In genomic region chr11:32542687-32543411, GRCm38 (mm10) we compare ENCODE assay signal across 7 mouse cellular contexts. TPM values are rescaled to one million over a fixed set of nuclear protein-coding genes. Genes with fewer than 3 reads are reported as not detected.
DNase-seq lines count a peak whose midpoint lies in the region; ATAC-seq lines count a peak whose summit lies in the region.

No protein-coding gene starts in this region.

- H3K36me3 ChIP-seq in intestine, embryonic 15.5 days, result no peaks in the 10 kb centered on the region
- no peaks in the 10 kb centered on the region for H3K36me3 ChIP-seq in hindbrain, embryonic 14.5 days (replicated peaks; ENCODE audit: control insufficient read depth, insufficient read depth)

- peak; percentile 76 for ATAC-seq in intestine, embryonic 15.5 days
- peak; percentile 86 for ATAC-seq in neutrophil, adult 5-6 weeks (ENCODE audit: extremely low read depth, insufficient number of reproducible peaks, low FRiP score, poor library complexity, severe bottlenecking)
- no peak for ATAC-seq in hindbrain, embryonic 14.5 days (ENCODE audit: low FRiP score)

- no peaks in the 10 kb centered on the region for H3K27me3 ChIP-seq in intestine, embryonic 15.5 days (replicated peaks)
- no peaks in the 10 kb centered on the region for H3K27me3 ChIP-seq in hindbrain, embryonic 14.5 days (ENCODE audit: control insufficient read depth, insufficient read depth, low read length)

- H3K9ac ChIP-seq in intestine, embryonic 15.5 days, result no peak overlapping the region
- H3K9ac ChIP-seq in hindbrain, embryonic 14.5 days, result no peak overlapping the region

- no peak overlapping the region for H3K4me3 ChIP-seq in intestine, embryonic 15.5 days (replicated peaks)
- H3K4me3 ChIP-seq in hindbrain, embryonic 14.5 days (replicated peaks; ENCODE audit: low read length), result no peak overlapping the region

- H3K4me2 ChIP-seq in intestine, embryonic 15.5 days (replicated peaks), result no peak overlapping the region
- no peak overlapping the region for H3K4me2 ChIP-seq in hindbrain, embryonic 14.5 days (replicated peaks)

- H3K9me3 ChIP-seq in intestine, embryonic 15.5 days, result no peaks in the 10 kb centered on the region
- H3K9me3 ChIP-seq in hindbrain, embryonic 14.5 days (ENCODE audit: control insufficient read depth, low read length), result no peaks in the 10 kb centered on the region

- WGBS in intestine, embryonic 15.5 days, result 44% methylated on average over 3 of the region's 3 CpGs
- WGBS in hindbrain, embryonic 14.5 days, result 34% methylated on average over 3 of the region's 3 CpGs

- H3K27ac ChIP-seq in intestine, embryonic 15.5 days, result peak overlapping the region; percentile 64
- H3K27ac ChIP-seq in hindbrain, embryonic 14.5 days, result no peak overlapping the region

- DNase-seq in B cell, adult 2 months, result peak; percentile 68 to 74
- DNase-seq in CD8-positive naive resting alpha-beta T cell, adult 2 months (ENCODE audit: low read depth in 2 of 2, low spot score in 2 of 2), result peak; percentile 66 to 71
- no peak for DNase-seq in urinary bladder, postnatal 25 days (ENCODE audit: low spot score)
- DNase-seq in hindbrain, embryonic 14.5 days (ENCODE audit: low spot score), result no peak
- no peak for DNase-seq in gastrocnemius, postnatal 10 days

- peaks cover 24% of the 10 kb centered on the region for H3K4me1 ChIP-seq in intestine, embryonic 15.5 days (replicated peaks)
- 0 out of 2 replicates have a peak, but pooled peaks cover 9% of the 10 kb centered on the region for H3K4me1 ChIP-seq in hindbrain, embryonic 14.5 days (replicated peaks; ENCODE audit: control insufficient read depth, insufficient read depth, low read length)

RNA-seq across cellular contexts. Expression of gene Stk10, which starts 9.7 kb away (rescaled TPM):
- polyA plus RNA-seq in intestine, embryonic 15.5 days (2015; fragmentation: Nextera tagmentation; extraction: Ambion mirVana), result 3.6 and 4.3 TPM in 2 replicates
- total RNA-seq in neutrophil, adult 5-6 weeks (2017), result 193 and 200 TPM in 2 replicates
- 1.8 and 2.2 TPM in 2 replicates for polyA plus RNA-seq in hindbrain, embryonic 14.5 days (2014; fragmentation: Nextera tagmentation; extraction: Ambion mirVana)
- total RNA-seq in gastrocnemius, postnatal 10 days (2021), result 1 to 10 TPM; 5.3 to 8.5 TPM

RNA-seq across cellular contexts. Expression of gene Efcab9, which starts 11.0 kb away (rescaled TPM):
- polyA plus RNA-seq in intestine, embryonic 15.5 days (2015; fragmentation: Nextera tagmentation; extraction: Ambion mirVana), result 0.35 and 0.64 TPM in 2 replicates
- total RNA-seq in neutrophil, adult 5-6 weeks (2017), result 4.5 and 4.9 TPM in 2 replicates
- not detected in 2 replicates for polyA plus RNA-seq in hindbrain, embryonic 14.5 days (2014; fragmentation: Nextera tagmentation; extraction: Ambion mirVana)
- total RNA-seq in gastrocnemius, postnatal 10 days (2021), result under 1 TPM in 1 of 2 experiments, not detected in 1; 0.66 TPM

Comparison
In these comparisons a context has a peak if more than half of its experiments do, and no peak if none do; other contexts are left out.
1. DNase-seq: peak in B cell, adult 2 months (2 of 2) and CD8-positive naive resting alpha-beta T cell, adult 2 months (2 of 2); none in urinary bladder, postnatal 25 days (single experiment), hindbrain, embryonic 14.5 days (single experiment) and gastrocnemius, postnatal 10 days (single experiment).
2. RNA of gene Stk10, which starts 9.7 kb away (total RNA-seq): 193 to 200 TPM in neutrophil, adult 5-6 weeks; 5.3 to 8.5 TPM in gastrocnemius, postnatal 10 days; every median in the first group is over 10 times any median in the second.